Mouse (Mus musculus): Measurements from ENCODE around the gene F3.
"Not testable (repeated sequence)": the region's sequence is repeated elsewhere in the genome, so short reads cannot be mapped to it uniquely, and the experiment has no call there.

The F3 gene

GRCm38 (mm10) chr3:121738742-121739342 lies 15.5 kb downstream of the F3 start:
- no peak for DNase-seq (ENCODE audit: low read depth, low spot score)

GRCm38 (mm10) chr3:121739489-121740213 lies 16.3 kb downstream of the F3 start:
- no peak for DNase-seq (ENCODE audit: low read depth, low spot score)

GRCm38 (mm10) chr3:121741186-121741848 lies 18.0 kb downstream of the F3 start:
- DNase-seq (ENCODE audit: low read depth, low spot score): not testable (repeated sequence)

GRCm38 (mm10) chr3:121754319-121755090 lies 31.2 kb downstream of the F3 start:
- not testable (repeated sequence) for DNase-seq (ENCODE audit: low read depth, low spot score)

DNA sequence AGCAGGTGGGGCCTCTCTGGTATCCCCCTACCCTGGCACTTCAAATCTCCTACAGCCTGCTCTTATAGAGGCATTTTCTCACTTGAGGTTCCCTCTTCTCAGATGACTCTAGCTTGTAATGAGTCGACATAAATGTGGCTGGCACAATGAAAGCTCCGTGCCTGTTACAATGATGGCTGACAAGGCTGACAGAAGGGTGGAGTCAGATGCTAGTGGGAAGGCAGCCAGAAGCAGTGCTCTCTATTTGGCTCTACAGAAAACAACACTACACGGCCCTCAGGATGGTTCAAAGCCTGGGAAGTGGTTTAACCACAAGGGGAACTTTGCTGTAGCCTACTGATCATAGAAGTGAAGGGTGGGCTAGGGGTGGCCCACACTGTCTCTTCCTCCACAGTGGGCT lies 31.8 kb downstream of the F3 start:
- DNase-seq (ENCODE audit: low read depth, low spot score): no peak

GRCm38 (mm10) chr3:121758373-121758772 lies 35.0 kb downstream of the F3 start:
- DNase-seq (ENCODE audit: low read depth, low spot score): no peak

DNA sequence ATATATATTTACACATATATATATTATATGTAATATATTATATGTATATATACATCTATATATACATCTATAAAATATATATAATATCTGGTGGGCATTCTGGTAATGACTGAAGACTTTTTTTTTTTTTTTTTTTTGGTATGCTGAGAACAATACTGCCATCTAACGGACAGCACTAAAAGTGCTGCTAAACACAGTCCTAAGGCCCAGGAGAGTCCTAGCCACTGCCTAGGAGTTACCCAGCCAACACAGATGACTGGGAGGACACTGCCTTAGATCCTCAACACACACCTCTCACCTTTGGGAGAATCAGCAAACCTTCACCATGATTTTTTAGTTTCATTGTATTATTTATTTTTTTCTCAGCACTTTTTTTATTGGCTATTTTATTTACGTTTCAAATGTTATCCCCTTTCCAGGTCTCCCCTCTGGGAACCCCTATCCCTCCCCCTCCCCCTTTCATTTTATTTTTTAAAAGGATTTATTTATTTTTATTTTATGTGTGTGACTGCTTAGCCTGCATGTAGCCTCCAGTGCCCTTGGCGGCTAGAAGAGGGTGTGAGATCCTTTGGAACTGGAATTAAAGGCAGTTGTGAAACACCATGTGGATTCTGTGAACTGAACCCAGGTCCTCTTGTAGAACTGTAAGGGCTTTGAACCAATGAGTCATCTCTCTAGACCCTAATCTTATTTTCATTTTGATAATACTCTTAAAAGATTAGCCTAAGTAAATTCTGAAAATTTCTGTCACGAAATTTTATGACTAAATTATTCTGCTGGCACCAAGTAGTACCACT lies 38.9 kb downstream of the F3 start:
- no peak for DNase-seq (ENCODE audit: low read depth, low spot score)

DNA sequence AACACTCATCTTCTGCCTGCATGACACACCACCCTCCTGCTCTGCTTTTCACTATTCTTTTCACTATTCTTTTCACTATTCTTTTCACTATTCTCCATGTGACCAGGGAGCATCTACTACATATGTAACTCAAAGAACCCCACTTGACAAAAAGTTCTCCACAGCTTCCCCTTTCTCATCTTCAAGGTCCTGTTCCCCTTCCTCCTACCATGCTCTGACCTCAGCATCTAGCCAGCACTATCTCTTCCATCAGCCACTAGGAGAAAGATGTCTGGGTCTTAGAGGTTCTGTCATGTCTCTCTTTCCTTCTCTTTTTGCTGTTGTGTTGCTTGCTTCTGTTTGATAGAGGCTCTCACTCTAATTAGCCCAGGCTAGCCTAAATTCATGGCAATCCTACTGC lies 42.7 kb downstream of the F3 start:
- no peak for DNase-seq (ENCODE audit: low read depth, low spot score)

DNA sequence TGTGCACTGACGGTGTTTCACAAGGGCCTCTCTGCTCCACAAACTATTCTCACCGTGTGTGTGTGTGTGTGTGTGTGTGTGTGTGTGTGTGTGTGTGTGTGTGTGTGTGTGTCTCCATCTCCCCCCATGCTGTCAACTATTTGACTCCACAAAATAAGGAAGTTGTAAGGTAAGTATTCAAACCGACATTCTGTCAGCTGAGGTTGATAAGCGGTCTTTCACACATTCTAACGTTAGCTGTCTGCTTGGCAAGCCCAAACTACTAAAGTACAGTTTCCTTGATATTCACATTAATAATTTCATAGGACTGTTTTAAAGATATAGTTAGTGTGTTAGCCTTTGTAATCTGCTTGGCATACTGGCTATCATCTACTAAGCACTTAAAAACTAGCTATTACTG lies 43.5 kb downstream of the F3 start:
- DNase-seq (ENCODE audit: low read depth, low spot score): no peak

GRCm38 (mm10) chr3:121768770-121769169 lies 45.4 kb downstream of the F3 start:
- no peak for DNase-seq (ENCODE audit: low read depth, low spot score)

DNA sequence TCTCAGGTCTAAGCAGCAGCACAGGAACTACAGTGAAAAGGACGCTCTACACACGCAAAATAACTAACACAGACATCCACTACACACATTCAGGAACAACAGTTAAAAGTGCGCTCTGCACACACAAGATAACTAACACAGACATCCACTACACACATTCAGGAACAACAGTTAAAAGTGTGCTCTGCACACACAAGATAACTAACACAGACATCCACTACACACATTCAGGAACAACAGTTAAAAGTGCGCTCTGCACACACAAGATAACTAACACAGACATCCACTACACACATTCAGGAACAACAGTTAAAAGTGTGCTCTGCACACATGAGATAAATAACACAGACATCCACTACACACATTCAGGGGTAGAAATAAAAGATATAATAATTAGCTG lies 50.0 kb downstream of the F3 start:
- DNase-seq (ENCODE audit: low read depth, low spot score): not testable (repeated sequence)

GRCm38 (mm10) chr3:121777943-121778342 lies 54.6 kb downstream of the F3 start:
- peak; percentile 26 for DNase-seq (ENCODE audit: low read depth, low spot score)

DNA sequence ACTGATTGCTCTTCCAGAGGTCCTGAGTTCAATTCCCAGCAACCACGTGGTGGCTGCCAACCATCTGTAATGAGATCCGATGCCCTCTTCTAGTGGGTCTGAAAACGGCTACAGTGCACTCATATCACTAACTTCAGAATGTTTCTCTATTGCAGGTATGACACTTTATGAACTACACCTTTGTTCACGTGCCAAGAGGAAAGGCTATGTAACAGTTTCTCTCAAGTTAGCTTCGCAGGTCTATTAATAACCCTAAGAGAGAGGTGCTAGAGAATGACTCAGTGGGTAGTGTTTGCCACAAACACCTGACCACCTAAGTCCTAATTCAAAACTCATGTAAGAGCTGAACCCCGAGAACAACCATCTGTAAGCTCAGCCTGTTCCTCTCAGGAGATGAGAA lies 59.7 kb downstream of the F3 start:
- no peak for DNase-seq (ENCODE audit: low read depth, low spot score)
